Mouse (Mus musculus) MEL (cell line): ENCODE measurements around the gene Slc16a10. TPM values are rescaled to one million over a fixed set of nuclear protein-coding genes. Genes with fewer than 3 reads are reported as not detected.

Experiments used
- DNase-seq: peaks from one replicate; pipeline ENCODE4 v3.0.0; 2011; ENCODE audit warnings: low read depth, low spot score
- H3K27ac ChIP-seq: 2 replicates; pipeline ENCODE4 v1.5.1; 2012; ENCODE audit warnings: low read depth, mild to moderate bottlenecking, control low read depth, low read length, moderate library complexity; ENCODE audit not compliant: control insufficient read depth
- H3K27me3 ChIP-seq, 2 experiments: fragments of 150-350 bp in 1 of 2; sonication (generic) in 1 of 2; 2 replicates each; pipeline ENCODE4 v1.6.1; 2012; ENCODE audit warnings: low read length in 2 of 2, mild to moderate bottlenecking in 2 of 2, improper control_type of control experiment in 1 of 2, moderate library complexity in 1 of 2; ENCODE audit not compliant: insufficient read depth in 2 of 2, control insufficient read depth in 1 of 2
- H3K36me3 ChIP-seq, 2 experiments: 2 replicates each; pipeline ENCODE4 v1.6.1; 2012 to 2014; ENCODE audit warnings: low read length in 2 of 2, improper control_type of control experiment in 1 of 2, inconsistent platforms in 1 of 2, mild to moderate bottlenecking in 1 of 2; ENCODE audit not compliant: insufficient read depth in 2 of 2, control insufficient read depth in 1 of 2
- H3K4me1 ChIP-seq, 2 experiments: fragments of 150-350 bp in 1 of 2; sonication (generic) in 1 of 2; 2 replicates each; pipeline ENCODE4 v1.6.1; 2012; ENCODE audit warnings: low read length in 2 of 2, improper control_type of control experiment in 1 of 2, mild to moderate bottlenecking in 1 of 2; ENCODE audit not compliant: insufficient read depth in 2 of 2, control insufficient read depth in 1 of 2
- H3K4me3 ChIP-seq, 2 experiments: fragments of 150-350 bp in 1 of 2; sonication (generic) in 1 of 2; 2 replicates each; pipeline ENCODE4 v1.5.1; 2012; ENCODE audit warnings: low read depth in 2 of 2, low read length in 2 of 2, mild to moderate bottlenecking in 2 of 2, moderate library complexity in 2 of 2, control low read depth in 1 of 2, improper control_type of control experiment in 1 of 2; ENCODE audit not compliant: control insufficient read depth in 1 of 2, insufficient read depth in 1 of 2
- H3K79me2 ChIP-seq: 2 replicates; pipeline ENCODE4 v1.6.1; 2012; ENCODE audit warnings: mild to moderate bottlenecking, low read length, moderate library complexity; ENCODE audit not compliant: control insufficient read depth, poor library complexity, insufficient read depth
- H3K9ac ChIP-seq: 2 replicates; pipeline ENCODE4 v1.6.1; 2012; ENCODE audit warnings: low read depth, mild to moderate bottlenecking, control low read depth, low read length, moderate library complexity; ENCODE audit not compliant: control insufficient read depth, poor library complexity, severe bottlenecking
- H3K9me3 ChIP-seq: fragments of 150-350 bp; sonication (generic); replicated peaks from 2 replicates; pipeline ENCODE4 v1.6.1; 2012; ENCODE audit warnings: mild to moderate bottlenecking, low read length, improper control_type of control experiment, moderate library complexity; ENCODE audit not compliant: insufficient read depth
- BHLHE40 ChIP-seq: IDR thresholded peaks from 2 replicates; pipeline ENCODE4 v1.6.1; 2012; ENCODE audit warnings: low read depth, mild to moderate bottlenecking, inconsistent platforms, low read length, improper control_type of control experiment, borderline replicate concordance
- CHD1 ChIP-seq: IDR thresholded peaks from 2 replicates; pipeline ENCODE4 v1.6.1; 2012; ENCODE audit warnings: low read depth, mild to moderate bottlenecking, inconsistent platforms, low read length, improper control_type of control experiment
- CTCF ChIP-seq, 3 experiments: IDR thresholded peaks in 2 of 3; conservative IDR thresholded peaks in 1 of 3; 2 replicates each; pipeline ENCODE4 v1.5.1; 2011 to 2012; ENCODE audit warnings: low read length in 3 of 3, low read depth in 2 of 3, mild to moderate bottlenecking in 2 of 3, improper control_type of control experiment in 1 of 3, inconsistent platforms in 1 of 3, mixed read lengths in 1 of 3, moderate library complexity in 1 of 3; ENCODE audit not compliant: control insufficient read depth in 1 of 3, insufficient read depth in 1 of 3, poor library complexity in 1 of 3, severe bottlenecking in 1 of 3
- ELF1 ChIP-seq: IDR thresholded peaks from 2 replicates; pipeline ENCODE4 v1.6.1; 2014; ENCODE audit warnings: low read depth, mild to moderate bottlenecking, inconsistent platforms, low read length, improper control_type of control experiment, moderate library complexity
- ETS1 ChIP-seq: IDR thresholded peaks from 2 replicates; pipeline ENCODE4 v1.6.1; 2012; ENCODE audit warnings: low read depth, mild to moderate bottlenecking, inconsistent platforms, low read length, improper control_type of control experiment, moderate library complexity
- GATA1 ChIP-seq: IDR thresholded peaks from 2 replicates; pipeline ENCODE4 v1.6.1; 2011; ENCODE audit warnings: low read depth, low read length, improper control_type of control experiment
- JUND ChIP-seq: IDR thresholded peaks from 2 replicates; pipeline ENCODE4 v1.6.1; 2011; ENCODE audit warnings: low read depth, mild to moderate bottlenecking, improper control_type of control experiment, low read length
- KAT2A ChIP-seq: conservative IDR thresholded peaks from 2 replicates; pipeline ENCODE4 v1.6.1; 2012; ENCODE audit warnings: low read depth, low read length, improper control_type of control experiment, inconsistent platforms
- NELFE ChIP-seq: IDR thresholded peaks from 2 replicates; pipeline ENCODE4 v1.6.1; 2011; ENCODE audit warnings: low read depth, low read length, improper control_type of control experiment
- NRF1 ChIP-seq: IDR thresholded peaks from 2 replicates; pipeline ENCODE4 v1.6.1; 2014; ENCODE audit warnings: low read depth, mild to moderate bottlenecking, inconsistent platforms, low read length, improper control_type of control experiment, moderate library complexity; ENCODE audit not compliant: poor library complexity, insufficient read depth, severe bottlenecking
- RAD21 ChIP-seq: IDR thresholded peaks from 2 replicates; pipeline ENCODE4 v1.6.1; 2011; ENCODE audit warnings: mild to moderate bottlenecking, low read depth, low read length, improper control_type of control experiment
- RCOR1 ChIP-seq: IDR thresholded peaks from 2 replicates; pipeline ENCODE4 v1.6.1; 2012; ENCODE audit warnings: low read depth, mild to moderate bottlenecking, inconsistent platforms, low read length, improper control_type of control experiment
- SIN3A ChIP-seq: IDR thresholded peaks from 2 replicates; pipeline ENCODE4 v1.6.1; 2012; ENCODE audit warnings: low read length, improper control_type of control experiment, inconsistent platforms
- TBP ChIP-seq: IDR thresholded peaks from 2 replicates; pipeline ENCODE4 v1.8.0; 2011; ENCODE audit warnings: low read depth, low read length, improper control_type of control experiment
- TCF12 ChIP-seq: IDR thresholded peaks from 2 replicates; pipeline ENCODE4 v1.6.1; 2014; ENCODE audit warnings: low read depth, mild to moderate bottlenecking, inconsistent platforms, low read length, improper control_type of control experiment, moderate library complexity
- UBTF ChIP-seq: IDR thresholded peaks from 2 replicates; pipeline ENCODE4 v1.6.1; 2012; ENCODE audit warnings: low read depth, mild to moderate bottlenecking, inconsistent platforms, low read length, improper control_type of control experiment, moderate library complexity, borderline replicate concordance; ENCODE audit not compliant: insufficient read depth
- USF1 ChIP-seq: IDR thresholded peaks from 2 replicates; pipeline ENCODE4 v1.6.1; 2014; ENCODE audit warnings: low read depth, mild to moderate bottlenecking, inconsistent platforms, low read length, improper control_type of control experiment, moderate library complexity
- ZC3H11A ChIP-seq: IDR thresholded peaks from 2 replicates; pipeline ENCODE4 v1.6.1; 2012; ENCODE audit warnings: low read depth, mild to moderate bottlenecking, inconsistent platforms, low read length, improper control_type of control experiment
- ZMIZ1 ChIP-seq: IDR thresholded peaks from 2 replicates; pipeline ENCODE4 v1.6.1; 2012; ENCODE audit warnings: low read depth, mild to moderate bottlenecking, inconsistent platforms, low read length, improper control_type of control experiment, moderate library complexity
- polyA plus RNA-seq, 2 experiments: library from polyadenylated mRNA; stranded (reverse) in 1 of 2; unstranded in 1 of 2; fragments of >175 nt in 1 of 2; fragments of >200 nt in 1 of 2; gene quantifications; 2 replicates each; pipeline versions ENCODE4 v1.2.1 to v1.2.4; 2012; ENCODE audit warnings: low replicate concordance in 2 of 2, low read depth in 1 of 2; ENCODE audit not compliant: insufficient read length in 2 of 2, insufficient read depth in 1 of 2, missing spikeins in 1 of 2
- total RNA-seq: library from RNA; depleted of rRNA; stranded (reverse); fragments of 300-350 nt; gene quantifications from 2 replicates; pipeline ENCODE4 v1.2.3, GENCODE M21; 2012

The Slc16a10 gene
- total and polyA plus RNA-seq, 3 experiments = 13.2 to 17.9 TPM; not detected in 1

- Histone ChIP-seq H3K36me3 (peaks cover 0 to 7% of the 10 kb centered on the region in 2 experiments; a peak in 2 of 4 replicates), H3K9me3 (no peaks in the 10 kb centered on the region), H3K79me2 (no peaks in the 10 kb centered on the region), H3K27me3 (no peaks in the 10 kb centered on the region), H3K27ac (peak overlapping the region; percentile 39), H3K9ac (peak overlapping the region; percentile 61), H3K4me3 (peak overlapping the region; percentile 51 to 66), H3K4me1 (peaks cover 12 to 21% of the 10 kb centered on the region in 2 experiments)
- peak; percentile 69 for DNase-seq
- TF ChIP-seq GATA1 (peak; percentile 17; the same call in 1 of the 2 replicates), CTCF (IDR thresholded peaks at IDR 0.05 in 2 of 3, conservative IDR thresholded peaks at IDR 0.05 in 1 of 3; ENCODE audit: control insufficient read depth in 1 of 3, insufficient read depth in 1 of 3, low read depth in 2 of 3, low read length in 3 of 3, poor library complexity in 1 of 3, severe bottlenecking in 1 of 3) (no peak), SIN3A (0 out of 2 replicates have a peak, but pooled peaks have one; percentile 13), RAD21 (no peak), NRF1 (peak; percentile 43; the same call in 1 of the 2 replicates)
Observed at GRCm38 (mm10) chr10:40191338-40191979, 49.4 kb upstream of the Slc16a10 start.

DNA sequence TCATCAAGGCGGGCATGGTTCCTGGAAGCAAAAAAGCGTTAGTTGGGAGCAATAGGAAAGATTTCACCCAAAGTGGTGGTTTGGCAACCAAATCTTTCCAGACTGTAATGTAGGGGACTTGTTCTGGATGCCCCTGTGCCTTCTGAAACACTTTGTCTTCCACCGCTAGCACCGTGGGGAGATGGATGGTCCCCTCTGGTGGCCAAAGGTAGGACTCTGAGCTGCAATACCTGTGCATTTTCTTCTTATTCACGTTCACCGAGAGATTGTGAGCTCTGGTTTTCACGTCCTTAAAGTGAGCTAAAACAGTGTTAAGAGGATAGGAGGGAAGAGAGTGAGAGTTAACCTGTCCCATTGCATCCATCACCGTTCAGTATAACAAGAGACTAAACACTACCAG, 48.8 kb upstream of the Slc16a10 start:
- TF ChIP-seq KAT2A (no peak), RAD21 (peak; percentile 3), GATA1 (no peak), RCOR1 (no peak), ZC3H11A (0 out of 2 replicates have a peak, but pooled peaks have one; percentile 12)
- Histone ChIP-seq H3K27me3 (no peaks in the 10 kb centered on the region), H3K27ac (no peak overlapping the region), H3K9me3 (no peaks in the 10 kb centered on the region), H3K9ac (no peak overlapping the region), H3K4me1 (peaks cover 12 to 21% of the 10 kb centered on the region in 2 experiments), H3K36me3 (peaks cover 0 to 7% of the 10 kb centered on the region in 2 experiments; a peak in 2 of 4 replicates), H3K4me3 (peak overlapping the region; percentile 51 to 66), H3K79me2 (no peaks in the 10 kb centered on the region)
- DNase-seq = peak; percentile 42

GRCm38 (mm10) chr10:40189689-40190088, 47.6 kb upstream of the Slc16a10 start:
- TF ChIP-seq USF1 (peak; percentile 23), UBTF (no peak), CHD1 (no peak), BHLHE40 (peak; percentile 62; the same call in 1 of the 2 replicates), ZMIZ1 (no peak), RCOR1 (peak; percentile 23; the same call in 1 of the 2 replicates), NELFE (no peak), TBP (0 out of 2 replicates have a peak, but pooled peaks have one; percentile 16), SIN3A (peak; percentile 46), TCF12 (0 out of 2 replicates have a peak, but pooled peaks have one; percentile 24), ELF1 (0 out of 2 replicates have a peak, but pooled peaks have one; percentile 5), JUND (no peak), ETS1 (peak; percentile 54; the same call in 1 of the 2 replicates)
- Histone ChIP-seq H3K36me3 (peaks cover 0 to 7% of the 10 kb centered on the region in 2 experiments; a peak in 2 of 4 replicates), H3K79me2 (no peaks in the 10 kb centered on the region), H3K4me1 (peaks cover 12 to 21% of the 10 kb centered on the region in 2 experiments), H3K27me3 (no peaks in the 10 kb centered on the region), H3K4me3 (peak overlapping the region in 1 of 2 experiments; percentile 40; a peak in 2 of 4 replicates), H3K9me3 (no peaks in the 10 kb centered on the region), H3K27ac (no peak overlapping the region), H3K9ac (no peak overlapping the region)
- DNase-seq = peak; percentile 67
